Mouse (Mus musculus) frontal cortex, postnatal 25 days (tissue): ENCODE results near the gene Clpp.

Experiments
- DNase-seq, 2 experiments: peaks; one replicate each; pipeline ENCODE4 v3.0.0; 2022; ENCODE audit warnings: low spot score in 2 of 2

Clpp gene

GRCm38 (mm10) chr17:57030931-57031660 is 41.0 kb downstream of the Clpp start, which contains the start of gene Khsrp:
TSS of gene Khsrp (minus strand) at chr17:57031522.
- DNase-seq, result no peak

DNA sequence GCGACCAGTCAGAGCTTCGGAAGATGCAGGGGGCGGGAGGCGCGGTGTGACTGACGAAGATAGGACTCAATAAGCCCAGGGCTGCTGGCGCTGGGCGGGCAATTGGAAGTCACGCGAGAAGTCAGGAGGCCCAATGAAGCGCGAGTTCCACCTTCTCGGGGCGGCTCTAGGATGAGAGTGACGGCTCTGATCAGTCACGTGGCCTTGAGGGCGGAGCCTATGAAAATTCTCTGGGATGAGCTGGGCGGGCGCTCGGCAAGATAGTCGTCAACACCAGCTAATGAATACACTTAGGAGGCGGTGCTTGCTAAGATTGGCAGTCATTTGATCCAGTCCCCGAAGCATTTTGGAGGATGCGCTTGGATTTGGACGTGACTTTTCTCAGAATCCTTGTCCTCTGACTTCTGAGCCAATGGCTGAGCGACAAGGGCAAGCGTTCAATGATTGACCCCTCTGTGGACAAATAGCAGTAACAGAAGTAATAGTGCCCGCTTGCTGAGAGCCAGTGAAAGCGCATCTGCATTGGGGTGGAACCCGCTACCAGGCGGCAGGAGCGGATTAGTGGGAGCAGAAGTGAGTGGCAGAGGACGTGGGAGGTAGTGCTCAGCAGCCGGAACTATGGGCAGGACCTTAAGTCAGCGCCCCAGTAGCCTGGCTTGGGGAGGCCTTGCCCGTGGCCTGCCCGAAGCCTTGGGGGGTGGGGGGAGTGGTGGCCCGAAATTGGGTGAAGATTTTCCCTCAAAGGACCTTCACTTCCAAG is 41.7 kb downstream of the Clpp start:
- peak; percentile 98 to 99 for DNase-seq

DNA sequence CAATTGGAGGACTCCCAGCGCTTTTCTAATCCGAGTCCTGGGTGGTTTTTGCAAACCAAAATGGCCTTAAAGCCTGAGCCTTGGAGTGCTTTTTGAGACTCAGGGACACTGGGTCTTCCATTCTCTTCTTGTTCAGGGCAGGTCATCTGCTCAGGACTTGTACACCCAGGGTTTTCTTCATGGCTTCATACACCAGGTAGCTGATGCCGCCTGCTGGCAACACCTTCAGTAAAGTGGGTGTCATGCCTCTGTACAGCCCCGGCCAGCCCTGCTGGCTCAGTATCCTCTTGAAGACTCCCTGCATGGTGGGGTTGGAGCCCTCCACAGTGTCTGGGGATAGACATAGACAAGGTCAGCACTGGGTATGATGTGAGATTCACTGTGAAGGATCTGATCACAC is 42.7 kb downstream of the Clpp start:
- no peak for DNase-seq

DNA sequence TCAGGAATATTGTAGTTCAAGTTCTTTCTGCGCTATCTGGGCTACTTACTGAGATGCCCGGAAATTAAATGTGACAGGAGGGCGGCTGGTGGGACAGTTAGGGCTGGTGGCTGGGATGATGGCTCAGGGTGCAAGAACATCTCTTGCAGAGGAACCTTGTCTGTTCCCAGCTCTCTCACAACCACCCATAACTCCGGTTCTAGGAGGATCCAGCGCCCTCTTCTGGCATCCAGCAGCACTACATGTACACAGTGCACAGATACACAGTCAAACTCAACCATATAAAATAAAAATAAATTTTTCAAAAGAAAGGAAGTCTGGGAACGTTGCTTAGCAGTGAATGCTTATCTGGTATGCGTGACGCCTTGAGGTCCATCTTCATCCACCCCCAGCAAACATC is 48.9 kb downstream of the Clpp start:
- no peak for DNase-seq

DNA sequence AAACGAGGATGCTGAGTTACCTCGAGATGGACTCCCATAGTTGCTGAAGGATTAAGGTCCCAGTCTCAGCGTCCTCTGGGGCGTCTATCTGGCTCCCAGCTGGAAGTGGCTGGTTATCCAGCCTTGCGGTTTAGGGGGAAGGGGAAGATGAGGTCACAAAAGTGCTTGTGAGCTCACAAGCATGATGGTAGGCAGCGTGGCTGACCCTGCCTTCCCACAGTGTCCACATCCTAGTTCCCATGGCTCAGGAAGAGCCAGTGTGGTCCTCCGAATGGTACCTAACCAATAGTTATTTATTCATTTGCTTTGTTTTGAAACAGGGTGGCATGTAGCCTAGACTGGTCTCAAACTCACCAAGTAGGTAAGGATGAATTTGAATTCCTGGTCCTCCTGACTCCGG is 51.4 kb downstream of the Clpp start, which contains the start of gene Slc25a41:
Gene Slc25a41 (minus strand): TSS at position 101 of the 400 bp plus-strand sequence.
- DNase-seq, result no peak
